In the genomic region with DNA sequence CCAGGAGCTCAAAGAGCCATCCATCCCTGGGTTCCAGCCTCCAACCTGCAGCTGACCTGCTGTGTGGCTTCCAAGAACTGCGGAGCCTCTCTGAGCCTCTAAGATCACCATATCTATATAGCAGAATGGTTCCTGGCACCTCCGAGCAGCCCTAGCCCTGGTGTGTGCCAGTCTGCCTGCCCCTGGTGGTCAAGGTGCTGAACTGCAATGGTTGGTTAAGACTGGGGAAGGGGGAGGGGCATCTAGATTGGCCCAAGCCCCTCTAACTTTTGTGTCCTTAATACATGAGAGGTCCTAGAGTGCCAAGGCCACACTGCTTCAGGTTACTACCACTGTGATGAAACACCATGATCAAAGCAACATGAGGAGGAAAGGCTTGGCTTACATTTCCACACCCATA, we compare ENCODE assay signal across 8 mouse cellular contexts. TPM values are rescaled to one million over a fixed set of nuclear protein-coding genes. Genes with fewer than 3 reads are reported as not detected.
DNase-seq lines count a peak whose midpoint lies in the region; ATAC-seq and TF ChIP-seq lines count a peak whose summit lies in the region.
"Had no signal": no experiment of that assay in that cellular context is flagged by ENCODE, and none has a peak within 500 bp of the region (broad histone marks: within the 10 kb centered on the region; RNA-seq: fewer than 3 reads in every experiment).

No protein-coding gene starts in this region.

- H3K9ac ChIP-seq in lung, embryonic 14.5 days: no peak overlapping the region
- H3K9ac ChIP-seq: heart, embryonic 13.5 days had no signal

- no peak overlapping the region for H3K4me2 ChIP-seq in lung, embryonic 14.5 days

- peak; percentile 27 for DNase-seq in lung, embryonic 14.5 days
- no peak for DNase-seq in lung, adult 18-20 months
- peak; percentile 29 for DNase-seq in c-Kit-positive CD71-positive TER-119-negative erythroid progenitor cells, embryonic 14.5 days (ENCODE audit: low read depth)
- peak; percentile 46 for DNase-seq in limb, embryonic 10.5 days (ENCODE audit: low spot score)
- peak; percentile 61 for DNase-seq in thymus, postnatal 0 days (ENCODE audit: low spot score)
- no peak for DNase-seq in left cerebral cortex, adult 8-10 months (ENCODE audit: low spot score in 2 of 2)
- no peak for DNase-seq in gastrocnemius, adult 8-10 months (ENCODE audit: low spot score in 2 of 2)

- H3K27me3 ChIP-seq in lung, embryonic 14.5 days (ENCODE audit: insufficient read depth, low read length): no peaks in the 10 kb centered on the region
- no peaks in the 10 kb centered on the region for H3K27me3 ChIP-seq in limb, embryonic 10.5 days (ENCODE audit: low read depth, poor library complexity, severe bottlenecking)

- peaks cover 3% of the 10 kb centered on the region; the same call in 1 of the 2 replicates for H3K36me3 ChIP-seq in lung, embryonic 14.5 days (ENCODE audit: insufficient read depth)
- H3K36me3 ChIP-seq in limb, embryonic 10.5 days: peaks cover 26% of the 10 kb centered on the region

- no peaks in the 10 kb centered on the region for H3K4me1 ChIP-seq in lung, embryonic 14.5 days (ENCODE audit: insufficient read depth)
- no peaks in the 10 kb centered on the region for H3K4me1 ChIP-seq in limb, embryonic 10.5 days

- peak; percentile 73 for TF ChIP-seq CTCF in lung, embryonic 14.5 days (IDR thresholded peaks at IDR 0.05; ENCODE audit: low read depth)

- H3K4me3 ChIP-seq in lung, embryonic 14.5 days (ENCODE audit: low read depth, low read length): no peak overlapping the region
- H3K4me3 ChIP-seq in limb, embryonic 10.5 days: no peak overlapping the region
- H3K4me3 ChIP-seq: heart, embryonic 13.5 days had no signal

- 62% methylated on average over 2 of the region's 2 CpGs for WGBS in lung, embryonic 14.5 days
- 68% methylated on average over 2 of the region's 2 CpGs for WGBS in limb, embryonic 10.5 days

- 0 out of 2 replicates have a peak, but pooled peaks have one; percentile 24 for ATAC-seq in lung, embryonic 14.5 days (ENCODE audit: insufficient read depth)

- no peaks in the 10 kb centered on the region for H3K9me3 ChIP-seq in lung, embryonic 14.5 days (ENCODE audit: low read depth, low read length)
- no peaks in the 10 kb centered on the region for H3K9me3 ChIP-seq in limb, embryonic 10.5 days (replicated peaks)
- H3K9me3 ChIP-seq: heart, embryonic 13.5 days had no signal

- no peak overlapping the region for H3K27ac ChIP-seq in lung, embryonic 14.5 days (ENCODE audit: low read depth)
- H3K27ac ChIP-seq in limb, embryonic 10.5 days: no peak overlapping the region
- H3K27ac ChIP-seq: heart, embryonic 13.5 days had no signal

RNA-seq across cellular contexts. Expression of a gene that starts 33.2 kb away (rescaled TPM):
- 3.0 and 4.8 TPM in 2 replicates for polyA plus RNA-seq in lung, embryonic 14.5 days (2014; fragmentation: Nextera tagmentation; extraction: Ambion mirVana)
- polyA plus RNA-seq in limb, embryonic 10.5 days (2016; fragmentation: Nextera tagmentation; extraction: Ambion mirVana): 8.9 and 9.0 TPM in 2 replicates
- polyA plus RNA-seq in thymus, postnatal 0 days (2015; fragmentation: Nextera tagmentation; extraction: Ambion mirVana): 3.7 and 4.7 TPM in 2 replicates
- total RNA-seq in left cerebral cortex, adult 8-10 months (2022): 1 to 10 TPM; 2.4 to 3.3 (median 2.7) TPM
- under 1 TPM; 0.24 to 0.74 (median 0.37) TPM for total RNA-seq in gastrocnemius, adult 8-10 months (2022)

Comparison
In these comparisons a context has a peak if more than half of its experiments do, and no peak if none do; other contexts are left out.
1. DNase-seq: peak in lung, embryonic 14.5 days (single experiment), c-Kit-positive CD71-positive TER-119-negative erythroid progenitor cells, embryonic 14.5 days (single experiment), limb, embryonic 10.5 days (single experiment) and thymus, postnatal 0 days (single experiment); none in lung, adult 18-20 months (0 of 2), left cerebral cortex, adult 8-10 months (0 of 2) and gastrocnemius, adult 8-10 months (0 of 2).